Mouse (Mus musculus) midbrain, embryonic 15.5 days (tissue): ENCODE results near the gene Zfp518a. TPM values are rescaled to one million over a fixed set of nuclear protein-coding genes. Genes with fewer than 3 reads are reported as not detected.

Experiments used
- ATAC-seq: fragments of 200-750 bp; cut with Nextera tagmentation; replicated peaks from 2 replicates; pipeline ENCODE4 v1.8.0; 2017; ENCODE audit warnings: moderate TSS enrichment
- H3K27ac ChIP-seq: fragments of 300-500 bp; sonication (generic); 2 replicates; pipeline ENCODE4 v1.5.1; 2015; ENCODE audit warnings: mild to moderate bottlenecking, inconsistent platforms
- H3K27me3 ChIP-seq: fragments of 300-500 bp; sonication (generic); replicated peaks from 2 replicates; pipeline ENCODE4 v1.6.1; 2015; ENCODE audit warnings: inconsistent platforms
- H3K36me3 ChIP-seq: fragments of 300-500 bp; sonication (generic); replicated peaks from 2 replicates; pipeline ENCODE4 v1.6.1; 2015; ENCODE audit warnings: inconsistent platforms
- H3K4me1 ChIP-seq: fragments of 300-500 bp; sonication (generic); 2 replicates; pipeline ENCODE4 v1.6.1; 2015; ENCODE audit warnings: inconsistent platforms
- H3K4me2 ChIP-seq: fragments of 300-500 bp; sonication (generic); 2 replicates; pipeline ENCODE4 v1.6.1; 2015; ENCODE audit warnings: inconsistent platforms, mild to moderate bottlenecking, moderate library complexity
- H3K4me3 ChIP-seq: fragments of 300-500 bp; sonication (generic); 2 replicates; pipeline ENCODE4 v1.5.1; 2015; ENCODE audit warnings: mild to moderate bottlenecking, inconsistent platforms
- H3K9ac ChIP-seq: fragments of 300-500 bp; sonication (generic); 2 replicates; pipeline ENCODE4 v1.6.1; 2015; ENCODE audit warnings: mild to moderate bottlenecking, inconsistent platforms
- H3K9me3 ChIP-seq: fragments of 300-500 bp; sonication (generic); 2 replicates; pipeline ENCODE4 v1.6.1; 2016; ENCODE audit warnings: inconsistent platforms
- WGBS: fragments of 180-500 bp; shearing (Covaris S2); methylation state at CpG from one replicate; pipeline ENCODE4 v1.1.7; 2015; ENCODE audit warnings: mixed read lengths; 5-methylcytosine and 5-hydroxymethylcytosine counted together
- microRNA-seq: library from miRNA; unstranded; fragments of <30 nt; microRNA quantifications from one replicate; pipeline ENCODE4, GENCODE M21; 2016
- polyA plus RNA-seq: library from polyadenylated mRNA; unstranded; fragments of >200 nt; fragmentation: Nextera tagmentation; extraction: Ambion mirVana; gene quantifications from 2 replicates; pipeline ENCODE4 v1.2.1, GENCODE M21; 2015

Gene Zfp518a
- polyA plus RNA-seq, 1 experiment from 2014 or later: 5.3 TPM

DNA sequence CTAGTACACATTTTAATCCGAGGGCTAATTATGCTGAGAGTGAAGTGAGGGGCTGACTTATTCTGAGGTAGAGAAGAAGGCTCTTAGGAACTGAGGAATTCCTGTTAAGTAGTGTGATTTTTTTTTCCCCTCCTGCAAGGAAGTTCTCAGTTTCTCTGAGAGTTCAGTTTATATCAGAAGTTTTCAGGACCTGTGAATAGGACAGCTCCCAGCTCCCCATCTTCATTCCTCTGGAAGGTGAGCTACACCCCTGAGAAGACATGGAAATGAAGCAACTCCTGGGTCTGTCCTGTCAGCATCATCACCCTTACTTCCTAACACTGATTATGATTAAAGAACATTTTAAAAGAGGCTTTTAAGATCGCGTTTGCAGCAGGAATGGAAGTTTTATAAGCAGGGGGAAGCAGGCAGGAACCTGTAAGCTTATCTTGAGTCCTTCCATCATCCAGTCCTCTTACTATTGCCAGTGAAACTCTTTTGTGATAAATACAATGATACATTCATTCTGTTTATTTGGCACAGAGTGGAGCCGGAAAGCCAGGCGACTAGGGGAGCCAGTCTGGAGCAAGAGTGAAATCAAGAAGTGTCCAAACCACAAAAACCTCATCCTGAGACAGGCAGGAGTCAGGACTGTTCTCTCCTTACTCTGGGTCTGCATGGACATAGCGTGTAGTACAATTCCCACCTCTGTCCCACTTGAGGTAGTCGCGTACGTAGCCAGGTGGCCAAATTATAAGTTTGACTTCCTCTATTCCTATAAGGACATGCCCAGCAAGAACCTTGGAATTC, 37.3 kb downstream of the Zfp518a start:
- no peak overlapping the region for H3K9ac ChIP-seq
- H3K4me1 ChIP-seq: no peaks in the 10 kb centered on the region
- H3K36me3 ChIP-seq: no peaks in the 10 kb centered on the region
- H3K27ac ChIP-seq: no peak overlapping the region
- no peaks in the 10 kb centered on the region for H3K9me3 ChIP-seq
- ATAC-seq: no peak
- 69% methylated on average over 9 of the region's 9 CpGs for WGBS
- H3K27me3 ChIP-seq: no peaks in the 10 kb centered on the region
- no peak overlapping the region for H3K4me2 ChIP-seq
- H3K4me3 ChIP-seq: no peak overlapping the region

GRCm38 (mm10) chr19:40935376-40935775, 40.9 kb downstream of the Zfp518a start:
- ATAC-seq: no peak
- WGBS: 39% methylated on average over 8 of the region's 8 CpGs
- Histone ChIP-seq H3K9me3 (no peaks in the 10 kb centered on the region), H3K4me1 (no peaks in the 10 kb centered on the region), H3K4me3 (no peak overlapping the region), H3K4me2 (no peak overlapping the region), H3K27me3 (no peaks in the 10 kb centered on the region), H3K9ac (no peak overlapping the region), H3K27ac (no peak overlapping the region), H3K36me3 (no peaks in the 10 kb centered on the region)

DNA sequence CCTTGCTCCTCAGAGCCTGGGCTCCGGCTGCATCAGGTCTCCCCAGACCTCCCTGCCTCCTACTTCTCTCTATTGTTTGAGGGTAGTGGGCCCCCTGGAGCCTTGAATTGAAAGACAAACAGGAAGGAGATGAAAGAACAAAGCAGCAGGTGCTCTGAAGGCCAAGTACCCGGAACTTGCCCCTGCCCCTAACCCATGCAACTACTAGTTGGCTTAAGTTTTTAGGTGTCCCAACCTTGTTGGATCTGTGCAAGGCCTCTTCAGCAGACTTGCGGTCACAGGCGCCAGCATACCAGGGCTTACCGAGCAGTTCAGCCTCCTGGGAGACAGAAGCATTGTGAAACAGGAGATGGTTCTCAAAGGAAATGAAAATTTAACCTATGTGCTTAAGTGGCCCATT, 41.5 kb downstream of the Zfp518a start:
- Histone ChIP-seq H3K4me1 (no peaks in the 10 kb centered on the region), H3K9ac (no peak overlapping the region), H3K9me3 (no peaks in the 10 kb centered on the region), H3K27me3 (no peaks in the 10 kb centered on the region), H3K27ac (no peak overlapping the region), H3K36me3 (no peaks in the 10 kb centered on the region), H3K4me3 (no peak overlapping the region), H3K4me2 (no peak overlapping the region)
- 29% methylated on average over 5 of the region's 5 CpGs for WGBS
- no peak for ATAC-seq

DNA sequence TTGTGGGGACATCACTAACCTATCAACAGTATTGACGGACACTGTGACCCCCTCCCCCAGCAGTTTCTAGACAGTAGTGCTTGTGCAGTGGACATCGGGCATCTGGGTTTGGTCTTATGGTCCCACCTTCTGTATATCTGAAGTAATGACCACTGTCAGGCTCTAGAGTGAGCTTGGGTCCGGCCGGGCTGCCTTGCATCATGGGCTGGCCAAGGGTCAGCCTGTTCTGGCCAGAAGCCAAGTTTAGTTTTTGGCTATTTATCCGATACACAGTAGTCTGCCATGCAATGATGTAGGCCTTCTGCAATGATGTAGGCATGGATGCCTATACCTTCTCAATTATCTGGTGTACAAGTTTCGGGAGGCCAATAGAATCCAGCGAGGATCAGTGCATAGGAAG, 49.0 kb downstream of the Zfp518a start:
- no peak overlapping the region for H3K4me3 ChIP-seq
- no peak overlapping the region for H3K4me2 ChIP-seq
- no peak overlapping the region for H3K9ac ChIP-seq
- H3K36me3 ChIP-seq: no peaks in the 10 kb centered on the region
- H3K27ac ChIP-seq: no peak overlapping the region
- 89% methylated on average over 7 of the region's 7 CpGs for WGBS
- ATAC-seq: no peak
- no peaks in the 10 kb centered on the region for H3K4me1 ChIP-seq
- H3K9me3 ChIP-seq: no peaks in the 10 kb centered on the region
- H3K27me3 ChIP-seq: no peaks in the 10 kb centered on the region

DNA sequence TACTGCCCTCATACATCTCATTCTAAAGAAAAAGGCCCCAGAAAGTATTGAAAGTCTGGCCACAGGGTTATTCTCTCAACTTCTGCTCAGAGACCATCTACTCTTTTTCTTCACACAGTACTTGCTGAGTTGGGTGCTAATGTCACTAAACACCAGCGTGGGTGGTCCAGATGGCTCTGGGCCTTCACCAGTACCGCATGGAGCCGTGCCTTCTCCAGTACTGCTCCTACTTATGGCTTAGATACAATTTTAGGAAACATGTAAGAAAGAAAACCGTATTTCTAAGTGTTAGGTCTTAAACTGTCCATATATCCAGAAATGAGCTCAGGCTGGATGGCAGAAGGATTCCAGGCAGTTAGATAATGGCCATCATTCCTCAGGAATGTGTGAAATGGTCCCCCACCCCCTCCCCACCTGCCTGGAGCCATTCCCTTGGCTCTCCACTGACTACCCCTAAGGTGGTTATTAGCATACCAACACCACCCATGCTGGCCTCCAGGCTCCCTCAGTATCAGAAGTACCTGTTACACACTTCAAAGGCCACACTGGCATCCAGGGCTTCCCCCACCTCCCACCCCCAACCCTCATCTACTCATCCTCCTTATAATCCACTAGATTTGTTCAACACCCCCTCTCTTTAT, 52.6 kb downstream of the Zfp518a start:
- ATAC-seq: no peak
- no peaks in the 10 kb centered on the region for H3K36me3 ChIP-seq
- no peaks in the 10 kb centered on the region for H3K27me3 ChIP-seq
- H3K27ac ChIP-seq: no peak overlapping the region
- no peak overlapping the region for H3K4me3 ChIP-seq
- 85% methylated on average over 4 of the region's 4 CpGs for WGBS
- no peak overlapping the region for H3K4me2 ChIP-seq
- H3K9ac ChIP-seq: no peak overlapping the region
- no peaks in the 10 kb centered on the region for H3K4me1 ChIP-seq
- no peaks in the 10 kb centered on the region for H3K9me3 ChIP-seq

- no peak for ATAC-seq
These were observed 64.5 kb downstream of the Zfp518a start for GRCm38 (mm10) chr19:40958981-40959380.

DNA sequence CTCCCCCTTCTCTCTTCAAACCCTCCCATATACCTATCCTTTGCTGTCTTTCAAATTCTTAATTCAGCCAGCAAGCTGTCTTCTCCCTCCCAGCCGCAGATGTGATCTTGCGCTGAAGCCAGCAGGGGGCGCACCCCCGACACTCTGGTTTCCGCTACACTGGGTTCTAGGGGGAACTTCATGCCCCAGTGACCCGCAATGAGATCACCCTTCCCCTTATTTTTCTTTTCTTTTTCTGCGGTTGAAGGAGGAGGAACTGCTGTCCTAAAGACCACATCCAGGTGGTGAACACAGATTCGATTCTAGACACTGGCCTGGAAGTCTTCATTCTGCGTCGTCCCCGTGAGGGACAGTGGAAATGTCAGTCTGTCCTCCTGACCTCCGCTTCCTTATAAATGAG, 68.5 kb downstream of the Zfp518a start:
- H3K9ac ChIP-seq: no peak overlapping the region
- H3K27me3 ChIP-seq: no peaks in the 10 kb centered on the region
- no peaks in the 10 kb centered on the region for H3K36me3 ChIP-seq
- ATAC-seq: no peak
- H3K4me3 ChIP-seq: no peak overlapping the region
- no peaks in the 10 kb centered on the region for H3K9me3 ChIP-seq
- no peak overlapping the region for H3K27ac ChIP-seq
- 50% methylated on average over 12 of the region's 12 CpGs for WGBS
- H3K4me1 ChIP-seq: no peaks in the 10 kb centered on the region
- H3K4me2 ChIP-seq: no peak overlapping the region

More at GRCm38 (mm10) chr19:40958981-40959380, 64.5 kb downstream of the Zfp518a start:
- Histone ChIP-seq H3K36me3 (no peaks in the 10 kb centered on the region), H3K27ac (no peak overlapping the region), H3K27me3 (no peaks in the 10 kb centered on the region), H3K4me2 (no peak overlapping the region), H3K9me3 (no peaks in the 10 kb centered on the region), H3K4me1 (no peaks in the 10 kb centered on the region), H3K4me3 (no peak overlapping the region), H3K9ac (no peak overlapping the region)
- WGBS: 28% methylated on average over 1 of the region's 1 CpGs

GRCm38 (mm10) chr19:40964367-40964891, 69.9 kb downstream of the Zfp518a start:
- no peaks in the 10 kb centered on the region for H3K36me3 ChIP-seq
- no peak for ATAC-seq
- 51% methylated on average over 3 of the region's 3 CpGs for WGBS

GRCm38 (mm10) chr19:40964936-40965850, 70.7 kb downstream of the Zfp518a start:
- H3K4me3 ChIP-seq: no peak overlapping the region
- no peaks in the 10 kb centered on the region for H3K36me3 ChIP-seq
- no peaks in the 10 kb centered on the region for H3K4me1 ChIP-seq
- H3K9me3 ChIP-seq: no peaks in the 10 kb centered on the region
- ATAC-seq: no peak
- no peak overlapping the region for H3K9ac ChIP-seq
- no peak overlapping the region for H3K4me2 ChIP-seq
- WGBS: 78% methylated on average over 6 of the region's 6 CpGs
- H3K27me3 ChIP-seq: no peaks in the 10 kb centered on the region
- no peak overlapping the region for H3K27ac ChIP-seq

More at GRCm38 (mm10) chr19:40964367-40964891, 69.9 kb downstream of the Zfp518a start:
- H3K4me3 ChIP-seq: no peak overlapping the region
- H3K27me3 ChIP-seq: no peaks in the 10 kb centered on the region
- no peaks in the 10 kb centered on the region for H3K9me3 ChIP-seq
- no peak overlapping the region for H3K4me2 ChIP-seq
- no peaks in the 10 kb centered on the region for H3K4me1 ChIP-seq
- H3K9ac ChIP-seq: no peak overlapping the region
- no peak overlapping the region for H3K27ac ChIP-seq

Small RNA genes within 50 kb of the gene (microRNA-seq; reads per million reads assigned to microRNA genes)
- gene Mir8092: 0.92 reads per million

Other genes with a start within 250 kb of the Zfp518a start
- 0.14 TPM in 1 of 2 replicates, not detected in the other for gene Cc2d2b, start 146.0 kb upstream of the Zfp518a start, polyA plus RNA-seq
- 20.8 and 21.2 TPM in 2 replicates for gene Ccnj, start 63.4 kb upstream of the Zfp518a start, polyA plus RNA-seq
- 0.56 and 0.61 TPM in 2 replicates for gene Blnk, start 99.8 kb downstream of the Zfp518a start, polyA plus RNA-seq
- gene Dntt, start 134.6 kb downstream of the Zfp518a start, polyA plus RNA-seq: 0.33 and 0.41 TPM in 2 replicates
- gene Opalin, start 182.4 kb downstream of the Zfp518a start, polyA plus RNA-seq: not detected in 2 replicates